Mouse (Mus musculus) embryo, embryonic 11 days (tissue): ENCODE measurements around the gene Magi1.

ENCODE experiments used
- DNase-seq: peaks from one replicate; pipeline ENCODE4 v3.0.0-alpha.2; 2015

Magi1 gene

DNA sequence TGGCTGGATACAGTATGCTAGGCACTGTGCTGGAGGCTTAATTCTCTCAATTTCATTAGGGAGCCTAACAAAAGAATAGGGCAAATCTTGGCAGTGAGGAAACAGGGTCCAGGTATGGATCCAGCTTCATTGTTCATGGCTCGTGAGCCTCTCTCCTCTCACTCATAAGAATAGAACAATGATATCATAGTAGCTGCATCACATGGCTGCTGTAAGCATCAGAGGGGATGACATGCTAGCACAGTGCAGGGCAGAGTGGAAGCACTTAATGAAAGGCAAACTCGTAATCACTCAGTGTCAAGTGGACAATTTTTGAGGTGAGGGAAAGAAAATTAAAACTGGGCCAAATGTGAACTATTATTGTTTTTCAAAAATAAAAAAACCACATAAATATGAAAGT lies 337.1 kb downstream of the Magi1 start:
- no peak for DNase-seq

DNA sequence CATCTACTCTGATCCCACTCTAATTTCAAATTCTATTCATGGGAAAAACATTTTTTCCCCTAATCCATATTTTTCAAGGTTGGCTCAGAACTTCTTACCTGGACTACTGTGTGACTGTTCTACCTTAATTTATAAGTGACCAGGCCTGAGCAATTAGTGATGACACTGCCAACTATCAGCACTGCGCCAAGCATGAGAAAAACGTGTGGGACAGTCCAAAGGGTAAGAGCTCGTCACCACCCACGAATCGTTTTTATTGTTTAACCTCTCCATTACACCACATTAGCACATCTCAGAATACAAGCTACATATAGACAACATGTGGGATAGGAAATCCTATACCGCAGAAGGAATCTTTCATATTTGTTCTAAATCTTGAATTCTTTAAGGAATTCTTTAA lies 347.4 kb downstream of the Magi1 start:
- no peak for DNase-seq

DNA sequence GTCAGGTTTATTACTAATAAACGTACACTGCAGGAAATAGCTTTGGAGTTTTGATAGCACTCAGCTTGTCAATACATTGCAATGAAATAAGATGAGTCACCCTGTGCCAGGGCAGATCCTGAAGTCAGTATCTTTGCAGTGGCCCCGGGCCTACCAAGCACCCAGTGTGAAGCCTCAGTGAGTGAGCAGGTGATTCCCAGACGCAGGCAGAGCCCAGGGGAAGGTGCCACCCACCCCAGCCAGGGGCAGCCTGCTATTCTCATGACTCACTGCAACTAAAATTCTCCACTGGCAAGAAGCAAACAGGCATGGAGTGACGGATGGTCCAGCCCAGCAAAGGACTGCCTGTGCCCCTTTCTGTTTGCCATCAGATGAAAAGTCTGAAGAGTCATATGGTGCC lies 347.9 kb downstream of the Magi1 start:
- DNase-seq, result no peak

DNA sequence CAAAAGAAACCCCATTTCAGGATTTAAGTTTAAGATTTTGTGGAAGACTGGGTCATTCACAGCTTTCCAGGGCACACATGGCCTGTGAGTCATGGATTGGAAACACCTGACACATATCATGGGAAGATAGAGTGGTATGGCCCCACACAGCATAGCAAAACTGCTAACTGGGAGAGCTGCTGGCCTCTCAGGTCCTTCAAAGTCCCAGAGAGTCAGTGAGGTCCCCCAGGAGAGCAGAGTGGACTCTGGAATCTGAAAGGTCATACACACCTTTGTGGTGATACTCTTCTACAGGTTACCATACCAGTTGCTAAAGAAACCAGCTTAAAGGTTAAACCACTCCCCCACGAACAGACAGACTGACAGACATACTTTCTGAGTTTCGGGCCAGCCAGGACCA lies 349.0 kb downstream of the Magi1 start:
- DNase-seq, result no peak

DNA sequence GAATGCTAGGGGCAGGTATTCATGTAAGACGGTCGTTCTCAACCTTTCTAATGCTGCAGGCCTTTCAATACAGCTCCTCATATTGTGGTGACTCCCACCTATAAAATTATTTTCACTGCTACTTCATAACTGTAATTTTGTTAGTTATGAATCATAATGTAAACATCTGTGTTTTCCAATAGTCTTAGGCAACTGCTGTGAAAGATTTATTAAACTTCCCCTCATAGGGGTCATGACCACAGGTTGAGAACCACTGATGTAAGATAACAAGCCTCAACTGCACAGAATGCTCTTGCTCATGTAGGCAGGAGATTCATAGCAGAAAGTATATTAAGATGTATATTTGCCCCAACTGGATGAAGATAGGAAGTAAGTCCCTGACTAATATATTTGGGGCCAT lies 359.1 kb downstream of the Magi1 start:
- no peak for DNase-seq

DNA sequence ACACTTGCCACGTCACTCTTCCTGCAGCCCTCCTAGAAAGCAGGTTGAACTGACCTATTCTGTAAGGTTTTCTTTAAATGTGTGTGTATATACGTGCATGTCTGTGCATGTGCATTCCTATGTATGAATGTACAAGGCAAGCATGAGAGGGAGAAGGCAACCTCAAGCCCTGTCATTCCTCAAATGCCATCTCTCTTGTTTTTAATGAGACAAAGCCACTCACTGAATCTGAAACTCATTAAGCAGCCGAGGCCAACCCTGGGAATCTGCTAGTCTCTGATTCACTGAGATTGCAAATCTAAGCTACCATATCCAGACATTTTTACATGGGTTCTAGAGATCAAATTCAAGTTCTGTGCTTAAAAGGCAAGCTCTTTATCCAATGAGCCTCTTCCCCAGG lies 359.7 kb downstream of the Magi1 start:
- DNase-seq, result no peak

DNA sequence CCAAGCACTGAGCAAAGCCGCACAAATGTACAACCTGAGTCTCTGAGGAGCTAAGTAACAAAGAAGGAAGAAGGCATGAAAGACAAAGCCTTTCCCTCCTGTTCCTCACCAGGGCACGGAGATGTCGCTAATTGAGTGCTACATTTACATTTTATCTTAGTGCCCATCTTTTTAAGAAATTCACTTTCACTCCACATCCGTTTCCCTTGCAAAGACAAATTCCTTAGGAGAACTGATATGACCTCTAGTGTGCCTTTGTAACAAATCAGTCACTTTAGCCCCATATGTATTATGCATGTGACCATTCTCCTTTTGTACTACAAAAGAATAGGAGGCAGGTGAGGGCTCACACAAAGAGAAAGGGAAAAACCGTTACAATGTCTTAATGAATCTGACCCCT lies 360.4 kb downstream of the Magi1 start:
- no peak for DNase-seq

DNA sequence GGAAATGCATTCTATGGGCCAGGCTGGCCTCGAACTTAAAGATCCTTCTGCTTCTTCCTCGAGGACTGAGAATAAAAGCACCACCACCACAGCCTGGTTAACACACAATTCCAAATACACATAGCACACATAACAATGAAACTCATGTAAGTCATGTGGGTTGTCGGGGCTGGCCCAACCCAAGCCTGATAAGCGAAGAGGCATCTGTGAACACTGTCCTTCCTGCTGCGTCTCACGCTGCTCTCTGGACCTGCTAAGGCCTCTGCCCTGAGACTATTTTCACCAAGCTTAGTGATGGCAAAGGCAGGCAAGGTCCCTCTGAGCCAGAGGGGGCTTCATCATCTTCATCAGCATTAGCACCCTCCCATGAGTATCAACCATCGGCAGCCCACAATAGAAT lies 360.8 kb downstream of the Magi1 start:
- DNase-seq, result no peak

DNA sequence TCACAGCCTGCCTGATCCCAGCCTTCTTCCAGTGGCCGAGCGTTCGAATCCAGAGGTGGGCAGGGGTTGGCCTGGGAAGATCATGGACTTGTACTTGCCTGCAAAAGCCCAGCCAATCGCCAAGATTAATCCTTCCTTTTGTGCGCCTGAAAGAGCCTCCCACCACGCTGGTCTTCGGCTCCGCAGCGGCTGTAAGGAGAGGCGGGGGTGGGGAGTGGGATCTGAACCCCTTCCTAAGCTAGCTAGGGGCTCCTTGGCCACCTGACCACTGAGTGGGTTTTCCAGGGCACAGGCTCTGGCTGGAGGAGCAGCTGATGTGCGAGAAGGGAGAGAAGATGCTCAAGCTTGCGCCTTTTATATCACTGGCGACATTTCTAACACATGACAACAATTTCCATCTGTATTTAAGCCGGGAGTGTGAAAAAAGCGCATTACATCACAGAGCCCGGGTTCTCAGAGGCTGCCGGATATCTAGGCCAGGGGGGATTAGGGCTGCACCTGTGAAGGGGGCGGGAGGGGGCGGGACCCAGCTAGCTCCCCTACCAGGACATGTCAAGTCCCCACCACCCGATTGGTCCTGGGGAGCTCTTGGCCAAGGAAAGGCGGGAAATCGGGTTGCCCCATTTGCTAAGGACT lies 370.4 kb downstream of the Magi1 start:
- peak; percentile 75 for DNase-seq

DNA sequence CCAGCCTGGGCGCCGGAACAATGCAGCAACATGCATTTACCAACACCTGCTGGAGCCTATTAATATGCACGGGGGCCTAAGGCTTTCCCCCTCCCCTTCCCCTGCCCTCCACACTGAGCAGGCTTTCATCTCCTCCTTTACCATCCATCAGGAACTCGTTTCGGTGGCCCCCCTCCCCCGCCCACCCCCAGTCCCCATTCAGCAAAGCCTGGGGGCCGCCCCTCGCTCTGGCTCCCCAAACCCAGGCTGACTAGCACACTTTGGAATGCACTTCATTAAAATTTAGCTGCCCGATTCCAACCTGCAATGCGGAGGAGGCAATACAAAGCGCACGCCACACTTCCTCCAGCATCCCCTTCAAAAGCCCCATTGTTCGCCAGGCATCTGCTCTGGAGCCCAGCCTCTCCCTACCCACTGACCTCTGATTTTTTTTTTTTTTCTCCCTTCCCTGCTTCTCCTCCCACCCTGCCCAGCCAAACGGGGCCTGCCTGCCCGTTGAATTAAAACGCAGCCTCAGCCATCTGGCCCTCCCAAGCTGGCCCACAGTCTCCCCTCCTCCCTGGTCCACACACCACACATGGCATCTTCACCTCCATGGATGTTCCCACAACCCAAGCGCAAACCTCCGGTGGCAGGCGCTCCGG lies 371.0 kb downstream of the Magi1 start:
- peak; percentile 91 for DNase-seq

DNA sequence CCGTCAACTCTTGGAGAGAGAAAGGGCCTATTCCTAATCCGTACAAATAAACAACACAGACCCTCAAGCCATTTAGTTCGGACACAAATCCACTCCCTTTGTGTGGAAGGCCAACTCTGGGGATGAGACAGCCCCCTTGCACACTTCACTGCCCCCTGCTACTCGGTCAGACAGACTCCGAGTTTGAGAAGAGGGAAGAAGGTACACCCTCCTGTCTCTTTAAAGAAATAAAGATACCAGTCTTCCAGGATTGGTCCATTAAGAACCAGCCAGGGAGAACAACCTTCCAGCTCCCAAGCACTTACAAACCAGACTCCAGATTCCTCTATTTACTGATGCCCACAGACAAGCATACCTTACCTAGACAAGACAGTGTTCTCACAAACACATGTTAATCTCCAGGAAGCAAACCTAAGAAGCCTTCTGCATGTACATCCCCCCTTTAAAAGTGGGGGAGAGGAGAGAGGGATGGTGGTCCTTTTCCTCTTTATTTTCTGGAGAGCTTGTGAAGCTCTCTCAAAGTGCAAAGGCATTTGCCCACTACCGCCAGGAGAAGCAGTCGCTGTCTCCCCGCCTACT lies 371.6 kb downstream of the Magi1 start:
- DNase-seq, result peak; percentile 42

DNA sequence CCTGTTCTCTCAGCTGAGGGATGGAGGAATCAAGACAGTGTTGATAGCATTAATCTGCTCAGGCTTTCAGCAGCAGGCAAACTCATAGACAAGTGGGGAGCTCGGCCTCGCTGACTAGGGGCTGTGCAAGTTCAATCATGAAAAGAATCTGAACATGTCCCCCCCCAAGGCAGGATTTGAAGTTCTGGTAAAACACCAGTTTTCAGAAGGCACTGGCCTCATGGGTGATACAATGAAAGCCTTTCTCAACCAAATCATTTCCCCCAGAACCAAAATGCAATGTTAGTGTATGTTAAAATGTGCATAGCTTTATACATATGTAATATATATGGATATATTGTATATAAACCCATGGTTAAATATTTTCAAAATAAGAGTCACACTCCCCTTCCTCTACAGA lies 372.3 kb downstream of the Magi1 start:
- DNase-seq, result peak; percentile 35

DNA sequence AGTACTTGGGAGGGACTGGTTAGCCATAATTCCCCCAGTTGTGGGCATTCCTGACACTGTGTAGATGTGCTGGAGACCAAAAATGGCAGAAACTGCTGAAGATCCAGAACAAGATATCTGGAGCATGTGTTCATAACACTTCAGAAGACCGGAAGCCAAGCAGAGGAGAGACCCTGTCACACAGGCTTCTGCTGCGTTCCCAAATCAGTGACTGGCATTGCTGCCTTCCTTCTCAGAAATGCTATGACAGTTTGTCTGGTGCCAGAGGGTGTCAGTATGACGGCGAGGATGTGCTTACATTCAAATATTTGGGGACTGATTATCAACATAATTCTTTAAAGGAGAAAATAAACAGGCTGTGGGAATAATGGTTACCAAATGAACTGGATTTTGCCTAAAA lies 373.7 kb downstream of the Magi1 start:
- no peak for DNase-seq

DNA sequence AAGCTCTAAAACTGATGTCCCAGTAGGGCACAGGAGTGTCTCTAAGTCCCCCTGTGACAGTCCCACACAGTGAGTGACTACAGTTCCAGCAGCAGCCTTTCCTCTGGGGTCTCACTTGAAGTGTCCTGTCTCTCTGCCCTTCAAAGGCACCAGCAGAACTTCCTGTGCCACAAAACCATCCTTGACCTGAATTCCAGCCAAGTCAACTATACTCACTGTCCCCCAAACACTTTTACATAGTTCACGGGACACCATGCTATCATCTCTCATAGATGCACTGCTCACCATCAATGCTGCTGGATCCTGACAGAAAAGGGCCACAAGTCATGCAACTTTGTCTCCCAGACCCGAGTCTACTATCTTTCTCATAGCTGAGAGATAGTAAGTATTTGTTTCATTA lies 378.7 kb downstream of the Magi1 start:
- DNase-seq, result no peak

DNA sequence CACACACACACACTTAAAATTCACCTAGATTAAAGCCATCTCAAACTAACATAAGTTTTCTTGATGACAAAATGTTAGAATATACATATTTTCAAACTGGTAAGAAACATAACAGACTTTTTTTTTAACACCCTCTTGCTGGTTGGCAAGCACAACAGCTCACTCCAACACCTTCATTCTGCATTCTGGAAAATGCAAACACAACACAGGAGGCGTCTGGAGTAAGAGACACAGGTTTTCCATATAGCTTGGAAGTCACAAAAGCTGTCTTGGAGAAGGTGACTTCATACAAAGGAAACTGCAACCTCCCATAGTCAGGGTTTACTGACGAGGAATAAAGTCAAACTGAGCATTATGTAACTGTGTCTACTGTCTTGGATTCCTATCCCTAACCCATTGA lies 381.5 kb downstream of the Magi1 start:
- no peak for DNase-seq

DNA sequence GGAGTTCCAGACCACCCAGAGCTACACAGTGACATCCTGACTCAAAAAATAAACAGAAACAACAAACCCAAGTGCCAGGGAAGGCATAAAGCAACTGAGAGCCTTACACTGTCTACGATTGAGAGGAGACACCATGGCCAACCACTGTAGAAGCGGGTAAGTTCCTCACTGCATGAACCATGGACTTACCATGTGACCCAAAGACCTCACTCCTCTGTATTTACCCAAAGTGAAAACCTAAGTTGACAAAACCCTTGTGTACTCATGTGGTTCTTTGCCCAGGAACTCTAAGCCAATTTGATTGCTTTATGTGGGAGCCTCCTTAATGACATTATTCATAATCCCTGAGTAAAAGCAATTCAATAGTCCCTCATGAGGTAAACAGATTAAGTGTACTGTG lies 382.3 kb downstream of the Magi1 start:
- DNase-seq, result no peak

DNA sequence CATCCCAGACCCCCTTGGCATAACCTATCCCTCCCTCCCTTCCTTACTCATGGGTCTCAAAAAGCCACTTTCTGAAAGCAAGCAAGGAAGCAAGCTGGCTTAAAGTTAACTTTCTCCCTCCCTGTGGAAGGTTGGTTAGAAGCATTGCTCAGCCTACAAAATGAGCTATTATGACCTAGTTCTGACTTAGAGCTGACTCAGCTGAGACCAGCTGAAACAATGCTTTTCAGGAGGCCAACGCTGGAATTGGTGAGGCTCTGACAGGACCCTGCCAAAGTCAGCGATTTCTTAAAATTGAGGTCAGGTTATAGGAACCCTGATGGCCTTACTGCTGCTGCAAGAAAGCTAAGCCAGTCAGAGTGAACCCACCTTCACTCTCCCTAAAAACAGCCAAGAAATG lies 386.2 kb downstream of the Magi1 start:
- no peak for DNase-seq

DNA sequence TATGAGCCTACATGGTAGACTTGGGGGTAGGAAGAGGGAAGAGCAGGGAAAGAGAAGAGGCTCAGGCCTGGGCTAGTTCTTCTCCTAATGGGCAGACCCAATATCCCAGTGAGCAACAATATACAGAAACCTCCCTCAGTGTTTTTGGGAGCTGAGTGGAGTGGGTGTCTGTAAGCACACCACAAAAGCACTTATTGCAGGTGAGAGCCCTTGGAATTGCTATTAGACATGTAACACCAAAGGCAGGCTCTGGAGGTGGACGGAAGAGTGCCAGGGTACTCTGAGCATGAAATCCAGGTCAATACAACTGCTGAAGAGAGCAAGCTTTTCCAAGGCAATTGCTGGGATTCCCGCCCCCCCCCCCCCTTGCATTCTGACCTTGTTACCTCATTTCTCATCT lies 388.0 kb downstream of the Magi1 start:
- no peak for DNase-seq

DNA sequence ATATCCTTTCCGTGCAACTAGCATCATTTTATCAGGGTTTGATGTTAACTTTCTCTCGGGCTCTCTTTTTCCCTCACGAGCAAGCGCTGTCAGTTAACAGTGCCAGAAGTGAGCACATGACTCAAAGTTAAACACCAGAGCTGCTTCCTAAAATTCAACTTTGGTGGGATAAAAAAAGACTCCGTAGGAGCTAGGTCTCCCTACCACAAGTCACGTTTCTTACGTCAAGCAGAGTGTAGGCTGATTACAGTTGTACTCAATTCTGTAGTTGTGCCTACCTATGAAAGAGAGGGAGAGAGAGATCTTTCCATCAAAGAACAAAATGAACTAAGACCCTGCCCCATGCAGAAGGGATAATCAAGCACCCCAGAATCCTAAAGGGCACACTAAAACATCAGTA lies 389.8 kb downstream of the Magi1 start:
- no peak for DNase-seq

DNA sequence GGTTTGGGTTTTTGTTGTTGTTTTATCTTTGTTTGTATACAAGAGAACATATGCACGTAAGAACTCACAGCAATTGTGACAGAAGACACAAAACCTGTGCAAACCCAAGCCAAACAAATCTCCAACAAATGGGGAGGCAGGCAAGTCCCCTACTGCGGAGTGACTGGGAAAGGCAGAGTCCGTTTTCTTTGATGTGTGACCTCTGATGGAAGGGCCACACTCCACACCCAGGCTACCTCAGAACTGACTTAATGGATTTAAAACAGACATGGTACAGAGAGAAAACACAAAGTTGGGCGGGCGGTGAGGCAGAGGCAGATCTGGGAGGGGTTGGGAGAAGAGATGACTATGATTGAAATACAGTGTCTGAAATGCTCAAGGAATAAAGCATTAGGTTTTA lies 390.8 kb downstream of the Magi1 start:
- DNase-seq, result peak; percentile 20

DNA sequence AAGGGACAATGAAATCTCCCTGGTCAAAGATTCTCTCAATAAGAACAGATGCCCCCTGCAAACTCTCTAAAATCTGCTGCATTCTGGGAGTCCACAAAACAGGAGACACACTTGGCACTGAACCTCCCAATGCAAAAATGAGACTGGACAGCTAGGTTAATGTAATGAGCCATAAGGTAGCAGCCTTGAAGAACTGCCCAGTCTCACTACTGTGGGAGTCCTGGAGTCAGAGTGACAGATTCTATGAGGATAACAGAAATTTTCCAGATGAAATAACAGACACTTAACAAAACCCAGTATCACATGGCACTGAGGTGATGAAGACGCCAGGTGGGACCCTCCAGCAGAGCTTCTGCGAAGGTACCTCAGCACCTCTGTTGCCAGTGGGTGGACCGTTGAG lies 393.7 kb downstream of the Magi1 start:
- no peak for DNase-seq

DNA sequence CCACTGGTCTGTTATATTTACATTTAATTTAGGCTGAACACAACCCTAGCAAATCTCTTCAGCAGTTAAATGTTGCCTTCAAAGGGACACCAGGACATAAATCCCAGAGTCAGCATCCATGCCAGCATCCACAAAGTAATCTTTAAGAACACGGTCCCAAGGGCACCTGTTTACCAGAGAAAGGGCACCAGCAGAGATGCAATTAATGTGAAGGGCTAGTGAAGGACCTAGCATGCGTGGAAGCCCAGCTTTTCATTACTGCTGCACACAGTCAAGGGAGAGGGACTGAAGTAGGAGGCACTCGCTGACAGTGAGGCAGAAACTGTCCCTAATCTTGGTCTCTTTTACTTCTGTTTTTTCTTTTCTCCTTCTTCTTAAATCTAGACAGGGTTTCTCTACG lies 406.4 kb downstream of the Magi1 start:
- no peak for DNase-seq

DNA sequence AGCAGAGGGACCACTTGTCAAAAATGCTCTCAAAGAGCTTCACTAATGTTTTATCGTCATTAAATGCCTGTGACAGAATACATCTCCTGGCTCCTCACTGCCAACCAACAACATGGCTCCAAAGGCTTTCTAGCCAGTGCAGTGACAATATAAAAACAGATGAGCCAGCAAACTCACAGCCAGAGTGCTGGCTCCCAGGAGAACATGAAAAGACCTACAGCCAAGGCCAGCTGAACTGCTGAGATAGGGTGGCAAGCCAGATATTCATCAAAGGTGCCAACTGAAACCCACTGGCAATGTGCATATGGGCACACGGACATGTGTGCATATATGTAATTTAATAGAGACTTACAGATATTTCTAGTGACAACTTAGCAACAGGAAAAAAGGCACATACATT lies 408.8 kb downstream of the Magi1 start:
- no peak for DNase-seq

DNA sequence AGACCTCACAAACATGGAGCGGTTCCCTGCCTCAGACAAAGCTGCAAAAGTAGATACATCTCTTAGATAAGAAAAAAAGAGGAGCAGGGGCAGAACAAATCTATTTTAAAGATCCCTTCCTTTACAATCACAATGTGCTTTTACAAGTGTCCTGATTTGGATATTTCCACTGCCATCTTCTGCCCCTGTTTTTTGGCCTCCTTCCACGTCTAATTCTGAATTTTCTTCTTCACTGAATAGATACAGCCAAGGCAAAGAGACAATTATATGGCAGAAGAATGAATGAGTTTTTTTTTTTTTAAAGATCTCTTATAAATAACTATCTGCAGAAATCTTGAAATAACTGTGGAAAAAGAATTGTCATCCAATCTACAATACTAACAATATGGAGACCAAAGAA lies 409.3 kb downstream of the Magi1 start:
- DNase-seq, result no peak

DNA sequence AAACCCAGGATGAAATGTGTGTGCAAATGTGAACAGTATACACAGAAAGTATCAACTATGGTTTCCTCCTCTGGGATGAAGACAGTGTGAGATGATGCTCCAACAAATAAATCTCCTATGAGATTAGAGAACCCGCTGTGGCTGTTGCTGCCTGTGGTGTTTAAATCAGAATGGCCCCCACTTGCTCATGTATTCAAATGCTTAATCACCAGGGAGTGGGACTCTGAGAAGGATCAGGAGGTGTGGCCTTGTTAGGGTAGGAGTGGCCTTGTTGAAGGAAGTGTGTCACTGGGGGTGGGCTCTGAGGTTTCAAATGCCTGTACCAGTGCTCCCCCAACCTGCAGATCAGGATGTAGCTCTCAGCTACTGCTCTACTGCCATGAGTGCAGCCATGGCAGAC lies 410.2 kb downstream of the Magi1 start:
- DNase-seq, result no peak
